Mouse (Mus musculus): ENCODE data around the gene Fam234b. TPM values are rescaled to one million over a fixed set of nuclear protein-coding genes. Genes with fewer than 3 reads are reported as not detected.

Fam234b gene
- total and polyA plus RNA-seq, 2 experiments: 14.8 to 15.1 TPM

DNA sequence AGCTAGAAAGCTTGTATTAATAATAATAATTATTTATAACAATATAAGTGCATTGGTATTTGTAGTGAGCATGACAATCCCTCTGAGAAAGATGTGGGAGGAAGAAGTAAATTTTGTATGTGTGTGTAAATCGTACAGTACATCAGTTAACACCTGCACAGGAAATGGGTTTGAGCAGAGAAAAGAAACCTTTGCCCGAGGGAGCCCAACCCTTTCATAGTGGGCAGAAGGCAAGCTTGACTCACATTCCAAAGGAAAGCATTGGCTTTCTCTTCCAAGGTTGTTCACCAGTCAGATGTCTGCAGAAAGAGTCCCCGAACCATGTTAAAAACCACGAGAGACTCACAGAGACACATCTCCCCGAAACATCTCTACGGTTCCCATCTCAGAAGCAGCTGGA lies 75.3 kb downstream of the Fam234b start:
- H3K4me3 ChIP-seq (ENCODE audit: insufficient read depth, low read depth, low read length): no peak overlapping the region
- H3K27ac ChIP-seq (replicated peaks; ENCODE audit: insufficient read depth, low read depth, low read length): no peak overlapping the region
- no peak for TF ChIP-seq CTCF (IDR thresholded peaks at IDR 0.05; ENCODE audit: low read depth, low read length)
- no peak for TF ChIP-seq POLR2A (IDR thresholded peaks at IDR 0.05; ENCODE audit: extremely low read depth, insufficient read depth, low read length)
- no peaks in the 10 kb centered on the region for H3K79me2 ChIP-seq (ENCODE audit: control insufficient read depth, insufficient read depth, low read length)
- no peaks in the 10 kb centered on the region for H3K36me3 ChIP-seq (ENCODE audit: control insufficient read depth, insufficient read depth, low read length)
- WGBS: 92% methylated on average over 6 of the region's 6 CpGs
- no peaks in the 10 kb centered on the region for H3K27me3 ChIP-seq (ENCODE audit: control insufficient read depth, insufficient read depth, low read length)
- H3K9ac ChIP-seq (ENCODE audit: low read depth, low read length): no peak overlapping the region
- no peak for DNase-seq (ENCODE audit: extremely low read depth, low read depth, low spot score)
- H3K4me1 ChIP-seq (ENCODE audit: control insufficient read depth, insufficient read depth, low read length): no peaks in the 10 kb centered on the region; the same call in 1 of the 2 replicates

DNA sequence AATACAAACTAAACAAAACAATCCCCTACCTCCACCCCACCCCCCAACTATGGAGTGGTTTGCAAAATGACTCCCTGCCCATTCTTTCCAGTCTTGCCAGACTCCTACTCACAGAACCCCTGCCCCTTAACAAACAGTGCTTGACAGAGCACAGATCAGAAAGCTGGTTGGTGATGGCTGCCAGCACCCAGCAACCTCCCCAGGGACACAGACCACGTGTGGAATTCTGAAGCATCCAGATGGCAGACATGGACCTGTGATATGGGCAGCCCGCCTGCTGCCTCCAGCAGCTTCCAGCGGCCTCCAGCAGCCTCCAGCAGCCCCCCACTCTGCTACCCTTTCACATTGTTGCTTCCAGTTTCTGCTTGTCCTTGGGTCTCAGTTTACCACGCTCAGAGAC lies 77.5 kb downstream of the Fam234b start:
- no peak overlapping the region for H3K9ac ChIP-seq (ENCODE audit: low read depth, low read length)
- no peak for DNase-seq (ENCODE audit: extremely low read depth, low read depth, low spot score)
- H3K27me3 ChIP-seq (ENCODE audit: control insufficient read depth, insufficient read depth, low read length): no peaks in the 10 kb centered on the region
- no peak overlapping the region for H3K4me3 ChIP-seq (ENCODE audit: insufficient read depth, low read depth, low read length)
- H3K27ac ChIP-seq (replicated peaks; ENCODE audit: insufficient read depth, low read depth, low read length): no peak overlapping the region
- WGBS: 85% methylated on average over 4 of the region's 4 CpGs
- no peak for TF ChIP-seq CTCF (IDR thresholded peaks at IDR 0.05; ENCODE audit: low read depth, low read length)
- no peak for TF ChIP-seq POLR2A (IDR thresholded peaks at IDR 0.05; ENCODE audit: extremely low read depth, insufficient read depth, low read length)
- no peaks in the 10 kb centered on the region for H3K36me3 ChIP-seq (ENCODE audit: control insufficient read depth, insufficient read depth, low read length)
- no peaks in the 10 kb centered on the region for H3K4me1 ChIP-seq (ENCODE audit: control insufficient read depth, insufficient read depth, low read length)
- no peaks in the 10 kb centered on the region for H3K79me2 ChIP-seq (ENCODE audit: control insufficient read depth, insufficient read depth, low read length)

DNA sequence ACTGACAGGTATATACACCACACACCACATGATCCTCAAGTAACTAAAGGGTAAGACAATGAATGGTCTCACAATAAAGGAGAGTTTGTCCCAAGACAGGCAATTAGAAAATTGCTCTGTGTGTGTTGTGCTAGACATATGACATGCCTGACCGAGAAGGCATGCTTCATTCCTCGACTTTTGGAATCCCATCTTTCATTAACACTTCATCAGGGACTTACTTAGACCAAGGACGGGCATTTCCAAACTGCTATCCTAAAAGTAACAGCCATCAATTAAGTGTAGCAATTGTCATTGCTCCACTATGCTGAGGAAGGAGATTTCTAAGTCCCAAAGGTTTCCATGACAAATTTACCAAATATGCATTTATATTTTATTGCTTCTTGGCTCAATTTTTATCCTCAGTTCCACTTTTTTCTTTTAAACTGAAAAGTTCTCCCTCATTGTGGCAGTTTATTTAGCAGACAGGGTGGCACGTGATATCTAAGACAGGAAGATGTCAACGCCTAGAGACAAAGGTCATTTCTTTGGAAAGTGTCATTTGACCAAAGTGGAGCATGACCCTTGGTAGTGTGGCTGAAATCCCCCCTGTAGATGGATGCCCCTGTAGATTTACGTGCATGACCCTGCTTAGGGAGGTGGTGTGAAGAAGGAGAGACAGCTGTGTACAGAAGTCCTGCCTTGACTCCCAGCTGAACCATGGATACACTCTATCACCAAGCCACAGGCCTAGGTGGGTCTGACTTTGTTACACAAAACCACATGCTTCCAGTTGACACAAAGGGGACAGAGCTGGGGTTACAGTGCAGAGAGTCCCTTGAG lies 78.9 kb downstream of the Fam234b start:
- no peaks in the 10 kb centered on the region for H3K4me1 ChIP-seq (ENCODE audit: control insufficient read depth, insufficient read depth, low read length)
- no peak overlapping the region for H3K4me3 ChIP-seq (ENCODE audit: insufficient read depth, low read depth, low read length)
- H3K79me2 ChIP-seq (ENCODE audit: control insufficient read depth, insufficient read depth, low read length): no peaks in the 10 kb centered on the region
- DNase-seq (ENCODE audit: extremely low read depth, low read depth, low spot score): no peak
- TF ChIP-seq CTCF (IDR thresholded peaks at IDR 0.05; ENCODE audit: low read depth, low read length) (no peak), POLR2A (IDR thresholded peaks at IDR 0.05; ENCODE audit: extremely low read depth, insufficient read depth, low read length) (no peak)
- no peak overlapping the region for H3K27ac ChIP-seq (replicated peaks; ENCODE audit: insufficient read depth, low read depth, low read length)
- no peak overlapping the region for H3K9ac ChIP-seq (ENCODE audit: low read depth, low read length)
- no peaks in the 10 kb centered on the region for H3K27me3 ChIP-seq (ENCODE audit: control insufficient read depth, insufficient read depth, low read length)
- H3K36me3 ChIP-seq (ENCODE audit: control insufficient read depth, insufficient read depth, low read length): no peaks in the 10 kb centered on the region
- 82% methylated on average over 6 of the region's 6 CpGs for WGBS

DNA sequence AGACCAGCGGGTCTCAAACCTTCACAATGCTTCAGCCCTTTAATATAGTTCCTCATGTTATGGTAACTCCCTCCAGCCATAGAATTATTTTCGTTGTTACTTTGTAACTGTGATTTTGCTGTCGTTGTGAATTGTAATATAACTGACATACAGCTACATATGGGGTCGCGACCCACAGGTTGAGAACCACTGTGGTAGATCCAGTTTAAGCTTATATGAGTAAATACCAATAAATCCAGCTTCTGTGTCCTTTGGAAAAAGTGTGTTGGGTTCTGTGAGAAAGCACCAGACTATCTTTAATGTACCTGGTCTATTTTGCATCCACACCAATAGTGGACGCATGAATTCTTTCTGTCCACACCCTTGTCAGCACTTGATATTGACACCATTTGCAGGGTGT lies 80.5 kb downstream of the Fam234b start:
- no peak overlapping the region for H3K27ac ChIP-seq (replicated peaks; ENCODE audit: insufficient read depth, low read depth, low read length)
- DNase-seq (ENCODE audit: extremely low read depth, low read depth, low spot score): no peak
- no peak overlapping the region for H3K9ac ChIP-seq (ENCODE audit: low read depth, low read length)
- no peaks in the 10 kb centered on the region for H3K27me3 ChIP-seq (ENCODE audit: control insufficient read depth, insufficient read depth, low read length)
- H3K4me1 ChIP-seq (ENCODE audit: control insufficient read depth, insufficient read depth, low read length): no peaks in the 10 kb centered on the region
- H3K79me2 ChIP-seq (ENCODE audit: control insufficient read depth, insufficient read depth, low read length): no peaks in the 10 kb centered on the region
- WGBS: 86% methylated on average over 6 of the region's 6 CpGs
- no peak overlapping the region for H3K4me3 ChIP-seq (ENCODE audit: insufficient read depth, low read depth, low read length)
- H3K36me3 ChIP-seq (ENCODE audit: control insufficient read depth, insufficient read depth, low read length): no peaks in the 10 kb centered on the region
- TF ChIP-seq CTCF (IDR thresholded peaks at IDR 0.05; ENCODE audit: low read depth, low read length) (no peak), POLR2A (IDR thresholded peaks at IDR 0.05; ENCODE audit: extremely low read depth, insufficient read depth, low read length) (no peak)

DNA sequence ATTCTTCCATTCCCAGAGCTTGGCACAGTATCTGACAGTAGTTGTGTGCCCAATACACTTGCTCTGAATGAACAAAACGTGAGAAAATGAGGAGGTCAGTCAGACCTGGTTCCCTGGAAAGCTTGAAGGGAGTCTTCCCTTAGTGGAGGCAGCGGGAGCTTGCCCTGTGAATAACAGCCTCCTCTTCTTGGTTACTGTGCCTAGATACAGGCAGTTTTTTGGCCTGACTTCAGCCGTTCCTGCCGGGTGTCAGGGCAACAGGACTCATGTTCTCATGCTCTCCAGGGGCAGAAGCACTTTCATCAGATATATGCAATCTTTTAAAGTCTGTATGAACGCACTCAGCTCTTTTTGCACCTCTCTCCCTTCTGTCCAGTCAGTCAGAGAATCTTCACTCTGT lies 81.5 kb downstream of the Fam234b start:
- Histone ChIP-seq H3K4me3 (ENCODE audit: insufficient read depth, low read depth, low read length) (no peak overlapping the region), H3K4me1 (ENCODE audit: control insufficient read depth, insufficient read depth, low read length) (no peaks in the 10 kb centered on the region), H3K27ac (replicated peaks; ENCODE audit: insufficient read depth, low read depth, low read length) (no peak overlapping the region), H3K79me2 (ENCODE audit: control insufficient read depth, insufficient read depth, low read length) (no peaks in the 10 kb centered on the region), H3K36me3 (ENCODE audit: control insufficient read depth, insufficient read depth, low read length) (no peaks in the 10 kb centered on the region), H3K9ac (ENCODE audit: low read depth, low read length) (no peak overlapping the region), H3K27me3 (ENCODE audit: control insufficient read depth, insufficient read depth, low read length) (no peaks in the 10 kb centered on the region)
- TF ChIP-seq POLR2A (IDR thresholded peaks at IDR 0.05; ENCODE audit: extremely low read depth, insufficient read depth, low read length) (no peak), CTCF (IDR thresholded peaks at IDR 0.05; ENCODE audit: low read depth, low read length) (no peak)
- WGBS: 74% methylated on average over 5 of the region's 5 CpGs
- no peak for DNase-seq (ENCODE audit: extremely low read depth, low read depth, low spot score)

DNA sequence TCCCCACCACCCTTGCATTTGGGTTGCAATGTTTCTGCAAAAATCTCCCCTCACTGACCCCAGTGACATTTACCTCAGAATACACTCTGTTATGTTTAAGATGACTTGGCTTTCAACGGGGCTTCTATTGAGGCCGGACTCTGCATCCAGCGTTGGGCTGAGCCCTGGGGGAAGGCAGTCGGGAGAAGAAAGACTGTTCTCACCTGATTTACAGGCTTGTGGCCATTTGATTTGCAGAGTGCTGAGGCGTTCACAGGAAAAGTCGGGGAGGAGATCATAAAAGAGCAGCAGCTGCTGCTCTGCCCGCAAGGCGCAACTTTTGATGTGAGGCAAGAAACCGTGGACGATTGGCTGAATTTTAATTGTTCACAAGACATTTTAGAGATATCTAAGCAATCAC lies 82.1 kb downstream of the Fam234b start:
- H3K36me3 ChIP-seq (ENCODE audit: control insufficient read depth, insufficient read depth, low read length): no peaks in the 10 kb centered on the region
- no peaks in the 10 kb centered on the region for H3K27me3 ChIP-seq (ENCODE audit: control insufficient read depth, insufficient read depth, low read length)
- 76% methylated on average over 10 of the region's 10 CpGs for WGBS
- no peak for DNase-seq (ENCODE audit: extremely low read depth, low read depth, low spot score)
- H3K9ac ChIP-seq (ENCODE audit: low read depth, low read length): no peak overlapping the region
- no peak overlapping the region for H3K27ac ChIP-seq (replicated peaks; ENCODE audit: insufficient read depth, low read depth, low read length)
- TF ChIP-seq CTCF (IDR thresholded peaks at IDR 0.05; ENCODE audit: low read depth, low read length) (no peak), POLR2A (IDR thresholded peaks at IDR 0.05; ENCODE audit: extremely low read depth, insufficient read depth, low read length) (no peak)
- H3K79me2 ChIP-seq (ENCODE audit: control insufficient read depth, insufficient read depth, low read length): no peaks in the 10 kb centered on the region
- H3K4me1 ChIP-seq (ENCODE audit: control insufficient read depth, insufficient read depth, low read length): no peaks in the 10 kb centered on the region
- no peak overlapping the region for H3K4me3 ChIP-seq (ENCODE audit: insufficient read depth, low read depth, low read length)
